Mouse (Mus musculus) CH12.LX (cell line): ENCODE measurements at regions not wholly inside any gene's neighbourhood (a gene's known extent, or its start where the extent isn't known, plus 50 kb on each side); places are given as distances from the start of the nearest gene placed in this dataset.

Experiments
- DNase-seq: peaks from one replicate; pipeline ENCODE4 v3.0.0-alpha.2; 2013; ENCODE audit errors: extremely low read depth
- H3K27ac ChIP-seq: 2 replicates; pipeline ENCODE4 v1.5.1; 2012; ENCODE audit warnings: low read depth, mild to moderate bottlenecking, control low read depth, moderate library complexity; ENCODE audit not compliant: insufficient read depth
- H3K27me3 ChIP-seq: replicated peaks from 2 replicates; pipeline ENCODE3; 2012; ENCODE audit warnings: inconsistent platforms
- H3K36me3 ChIP-seq, 2 experiments: replicated peaks in 1 of 2; 2 replicates each; pipeline versions ENCODE3 to v1.6.1; 2012; ENCODE audit warnings: inconsistent platforms in 1 of 2, low read length in 1 of 2, mild to moderate bottlenecking in 1 of 2, mixed read lengths in 1 of 2, moderate library complexity in 1 of 2; ENCODE audit not compliant: control insufficient read depth in 1 of 2, insufficient read depth in 1 of 2
- H3K4me1 ChIP-seq, 2 experiments: 2 replicates each; pipeline ENCODE4 v1.6.1; 2012; ENCODE audit warnings: inconsistent platforms in 1 of 2, moderate library complexity in 1 of 2; ENCODE audit not compliant: insufficient read depth in 2 of 2, control insufficient read depth in 1 of 2
- H3K4me2 ChIP-seq: 2 replicates; pipeline ENCODE4 v1.6.1; 2012; ENCODE audit warnings: low read depth, mild to moderate bottlenecking, control low read depth; ENCODE audit not compliant: poor library complexity, insufficient read depth, severe bottlenecking
- H3K4me3 ChIP-seq, 3 experiments: fragments of 150-350 bp in 1 of 3; sonication (generic) in 1 of 3; replicated peaks in 1 of 3; 2 replicates each; pipeline versions ENCODE3 to v1.5.1; 2011 to 2012; ENCODE audit warnings: low read depth in 2 of 3, low read length in 2 of 3, mild to moderate bottlenecking in 2 of 3, moderate library complexity in 2 of 3, control low read depth in 1 of 3, improper control_type of control experiment in 1 of 3, inconsistent platforms in 1 of 3, mixed read lengths in 1 of 3; ENCODE audit not compliant: poor library complexity in 1 of 3
- H3K79me2 ChIP-seq: replicated peaks from 2 replicates; pipeline ENCODE4 v1.6.1; 2012; ENCODE audit warnings: mild to moderate bottlenecking, moderate library complexity; ENCODE audit not compliant: control insufficient read depth, poor library complexity, insufficient read depth, severe bottlenecking; ENCODE audit errors: extremely low read depth
- H3K9ac ChIP-seq: 2 replicates; pipeline ENCODE4 v1.6.1; 2012; ENCODE audit warnings: low read depth, mild to moderate bottlenecking, control low read depth, moderate library complexity; ENCODE audit not compliant: insufficient read depth
- H3K9me3 ChIP-seq: replicated peaks from 2 replicates; pipeline ENCODE3; 2012; ENCODE audit warnings: low read length, inconsistent platforms, mixed read lengths
- BHLHE40 ChIP-seq: IDR thresholded peaks from 2 replicates; pipeline ENCODE4 v1.6.1; 2011; ENCODE audit warnings: mild to moderate bottlenecking, low read depth, low read length, improper control_type of control experiment
- CHD1 ChIP-seq: IDR thresholded peaks from 2 replicates; pipeline ENCODE4 v1.6.1; 2012; ENCODE audit warnings: low read depth, low read length, improper control_type of control experiment, inconsistent platforms
- CHD2 ChIP-seq: IDR thresholded peaks from 2 replicates; pipeline ENCODE4 v1.6.1; 2011; ENCODE audit warnings: low read length, improper control_type of control experiment
- ELF1 ChIP-seq: IDR thresholded peaks from 2 replicates; pipeline ENCODE4 v1.6.1; 2014; ENCODE audit warnings: low read depth, mild to moderate bottlenecking, inconsistent platforms, low read length, improper control_type of control experiment
- EP300 ChIP-seq: IDR thresholded peaks from 2 replicates; pipeline ENCODE4 v1.6.1; 2011; ENCODE audit warnings: low read length, improper control_type of control experiment
- GABPA ChIP-seq: IDR thresholded peaks from 2 replicates; pipeline ENCODE4 v1.6.1; 2012; ENCODE audit warnings: low read depth, low read length, improper control_type of control experiment, inconsistent platforms; ENCODE audit not compliant: insufficient replicate concordance
- HCFC1 ChIP-seq: IDR thresholded peaks from 2 replicates; pipeline ENCODE4 v1.6.1; 2012; ENCODE audit warnings: low read depth, mild to moderate bottlenecking, inconsistent platforms, low read length, improper control_type of control experiment
- JUN ChIP-seq: IDR thresholded peaks from 2 replicates; pipeline ENCODE4 v1.6.1; 2011; ENCODE audit warnings: low read depth, mild to moderate bottlenecking, low read length, improper control_type of control experiment, moderate library complexity; ENCODE audit not compliant: insufficient read depth
- JUND ChIP-seq: conservative IDR thresholded peaks from 2 replicates; pipeline ENCODE4 v1.6.1; 2011; ENCODE audit warnings: low read depth, low read length, improper control_type of control experiment
- MAFK ChIP-seq: IDR thresholded peaks from 2 replicates; pipeline ENCODE4 v1.6.1; 2011; ENCODE audit warnings: low read length, improper control_type of control experiment; ENCODE audit not compliant: insufficient replicate concordance
- MAZ ChIP-seq: IDR thresholded peaks from 2 replicates; pipeline ENCODE4 v1.6.1; 2012; ENCODE audit warnings: low read depth, mild to moderate bottlenecking, inconsistent platforms, low read length, improper control_type of control experiment, moderate library complexity
- MEF2A ChIP-seq: IDR thresholded peaks from 2 replicates; pipeline ENCODE4 v1.6.1; 2014; ENCODE audit warnings: low read depth, mild to moderate bottlenecking, inconsistent platforms, low read length, improper control_type of control experiment, borderline replicate concordance
- MYC ChIP-seq: IDR thresholded peaks from 2 replicates; pipeline ENCODE4 v1.6.1; 2011; ENCODE audit warnings: low read depth, mild to moderate bottlenecking, improper control_type of control experiment, low read length
- NELFE ChIP-seq: IDR thresholded peaks from 2 replicates; pipeline ENCODE4 v1.6.1; 2011; ENCODE audit warnings: low read depth, low read length, improper control_type of control experiment
- NRF1 ChIP-seq: IDR thresholded peaks from 2 replicates; pipeline ENCODE4 v1.6.1; 2014; ENCODE audit warnings: low read depth, mild to moderate bottlenecking, inconsistent platforms, low read length, improper control_type of control experiment, moderate library complexity
- PAX5 ChIP-seq: IDR thresholded peaks from 2 replicates; pipeline ENCODE4 v1.6.1; 2012; ENCODE audit warnings: low read length, inconsistent platforms, mixed read lengths
- POLR2A ChIP-seq: IDR thresholded peaks from 2 replicates; pipeline ENCODE4 v1.6.1; 2011; ENCODE audit warnings: low read depth, mild to moderate bottlenecking, improper control_type of control experiment, low read length
- RAD21 ChIP-seq: IDR thresholded peaks from 2 replicates; pipeline ENCODE4 v1.6.1; 2011; ENCODE audit warnings: low read depth, mild to moderate bottlenecking, low read length, improper control_type of control experiment, moderate library complexity
- RCOR1 ChIP-seq: conservative IDR thresholded peaks from 2 replicates; pipeline ENCODE4 v1.6.1; 2012; ENCODE audit warnings: low read depth, mild to moderate bottlenecking, inconsistent platforms, low read length, improper control_type of control experiment
- SIN3A ChIP-seq: IDR thresholded peaks from 2 replicates; pipeline ENCODE4 v1.6.1; 2012; ENCODE audit warnings: low read length, improper control_type of control experiment, inconsistent platforms
- UBTF ChIP-seq: IDR thresholded peaks from 2 replicates; pipeline ENCODE4 v1.6.1; 2012; ENCODE audit warnings: low read depth, mild to moderate bottlenecking, inconsistent platforms, low read length, improper control_type of control experiment, moderate library complexity
- USF2 ChIP-seq: conservative IDR thresholded peaks from 2 replicates; pipeline ENCODE4 v1.6.1; 2011; ENCODE audit warnings: low read depth, low read length, improper control_type of control experiment
- dilution Hi-C: fragments of 300-500 bp; cut with MboI; formaldehyde crosslinking; loops from 2 replicates; pipeline ENCODE4 v1.14.3; 2020; ENCODE audit warnings: low sequenced_read_pairs; ENCODE audit not compliant: extremely low pct_unique_long_range_greater_than_20kb, extremely low pct_ligation_motif_present
- in situ Hi-C: fragments of 300-500 bp; cut with MboI; formaldehyde crosslinking; loops from 3 replicates; pipeline ENCODE4 v1.14.3; 2019; ENCODE audit warnings: low sequenced_read_pairs, low pct_ligation_motif_present, low pct_unique_long_range_greater_than_20kb, mixed read lengths

GRCm38 (mm10) chr5:150890086-150890485 is 62.3 kb upstream of the Kl start:
- Histone ChIP-seq H3K36me3 (no peaks in the 10 kb centered on the region), H3K4me3 (no peak overlapping the region), H3K4me1 (peaks cover 0 to 11% of the 10 kb centered on the region in 2 experiments; a peak in 2 of 4 replicates), H3K27me3 (no peaks in the 10 kb centered on the region), H3K4me2 (no peak overlapping the region), H3K79me2 (no peaks in the 10 kb centered on the region), H3K27ac (no peak overlapping the region), H3K9me3 (no peaks in the 10 kb centered on the region)
- dilution Hi-C loops (no loop called here), in situ Hi-C loops (no loop called here)
- no peak for DNase-seq
- TF ChIP-seq CHD1: no peak
- TF ChIP-seq JUN: no peak
- TF ChIP-seq MAZ: no peak
- TF ChIP-seq HCFC1: no peak
- TF ChIP-seq RAD21: no peak
- no peak for TF ChIP-seq POLR2A
- no peak for TF ChIP-seq ELF1
- TF ChIP-seq UBTF: no peak
- TF ChIP-seq GABPA: no peak
- TF ChIP-seq MAFK: no peak
- TF ChIP-seq NELFE: no peak
- TF ChIP-seq NRF1: no peak
- no peak for TF ChIP-seq BHLHE40
- no peak for TF ChIP-seq USF2
- TF ChIP-seq PAX5: no peak
- TF ChIP-seq MEF2A: no peak
- no peak for TF ChIP-seq CHD2
- no peak for TF ChIP-seq JUND
- no peak for TF ChIP-seq SIN3A
- TF ChIP-seq EP300: no peak
- TF ChIP-seq, all 38 proteins: peak for 0
- no peak overlapping the region for H3K9ac ChIP-seq

- H3K27ac ChIP-seq: no peak overlapping the region
- H3K9ac ChIP-seq: no peak overlapping the region
- no peak overlapping the region for H3K4me2 ChIP-seq
- TF ChIP-seq BHLHE40 (peak; percentile 54), RCOR1 (no peak), MYC (no peak)
- no peak overlapping the region for H3K4me3 ChIP-seq
- in situ Hi-C loops (no loop called here), dilution Hi-C loops (no loop called here)
- H3K36me3 ChIP-seq: no peaks in the 10 kb centered on the region
- no peaks in the 10 kb centered on the region for H3K9me3 ChIP-seq
- no peaks in the 10 kb centered on the region for H3K27me3 ChIP-seq
- peaks cover 0 to 11% of the 10 kb centered on the region in 2 experiments; a peak in 2 of 4 replicates for H3K4me1 ChIP-seq
- no peaks in the 10 kb centered on the region for H3K79me2 ChIP-seq
- DNase-seq: peak; percentile 12
These were observed 61.0 kb upstream of the Kl start for GRCm38 (mm10) chr5:150891262-150891940.
